Mouse (Mus musculus) left cerebral cortex, adult 2 months (tissue): ENCODE measurements around the gene Hs6st1. TPM values are rescaled to one million over a fixed set of nuclear protein-coding genes. Genes with fewer than 3 reads are reported as not detected.

Source experiments
- DNase-seq, 2 experiments: peaks; one replicate each; pipeline ENCODE4 v3.0.0; 2021 to 2022; ENCODE audit warnings: low spot score in 2 of 2, mixed read lengths in 1 of 2; ENCODE audit errors: extremely low spot score in 1 of 2
- H3K27ac ChIP-seq: fragments of 200-600 bp; 2 replicates; pipeline ENCODE4 v1.8.1; 2022
- H3K4me3 ChIP-seq: fragments of 200-600 bp; 2 replicates; pipeline ENCODE4 v1.8.1; 2022
- CTCF ChIP-seq: fragments of 200-600 bp; IDR thresholded peaks from 2 replicates; pipeline ENCODE4 v1.8.1; 2022; ENCODE audit warnings: antibody characterized with exemption, mild to moderate bottlenecking, moderate library complexity
- intact Hi-C: fragments of 180-260 bp; cut with DNase I; formaldehyde crosslinking; loops from one replicate; pipeline ENCODE4 v1.15.1; 2025
- total RNA-seq, 2 experiments: library from RNA; stranded (reverse); gene quantifications; 2 replicates each; pipeline ENCODE4 v1.2.3; 2021

The Hs6st1 gene
- total RNA-seq, 2 experiments from 2014 or later = 52.8 to 56.1 TPM

DNA sequence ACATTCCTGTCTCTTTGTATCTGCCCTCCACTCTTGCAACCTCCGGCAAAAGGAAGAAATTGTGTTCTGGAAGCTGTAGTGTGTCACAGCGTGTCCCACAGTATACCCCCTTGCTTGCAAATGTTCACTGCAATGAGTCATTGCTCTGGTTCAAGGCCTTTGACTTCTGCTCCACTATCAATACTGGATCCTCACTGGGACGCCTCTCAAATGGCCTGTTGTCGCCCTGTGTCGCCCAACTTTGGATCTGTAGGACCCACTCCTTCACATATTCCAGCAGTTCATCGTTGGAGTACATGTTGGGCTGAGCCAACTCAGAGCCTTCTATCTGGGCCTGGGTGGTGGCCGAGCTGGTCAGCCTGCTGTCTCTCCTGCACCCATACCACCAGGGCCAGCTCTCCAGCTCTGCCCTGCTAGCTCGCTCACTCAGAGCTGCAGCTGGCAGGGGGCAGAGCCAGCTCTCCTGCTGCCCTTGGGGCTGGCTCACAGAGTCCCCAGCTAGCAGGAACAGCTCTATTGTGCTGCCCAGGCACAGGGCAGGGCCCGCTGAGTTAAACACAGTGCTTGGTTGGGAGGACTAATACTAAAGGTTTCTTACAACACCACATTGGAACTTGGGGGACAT, 50.0 kb downstream of the Hs6st1 start:
- Histone ChIP-seq H3K27ac (no peak overlapping the region), H3K4me3 (no peak overlapping the region)
- DNase-seq = no peak
- intact Hi-C loops = no loop called here
- TF ChIP-seq CTCF = no peak

DNA sequence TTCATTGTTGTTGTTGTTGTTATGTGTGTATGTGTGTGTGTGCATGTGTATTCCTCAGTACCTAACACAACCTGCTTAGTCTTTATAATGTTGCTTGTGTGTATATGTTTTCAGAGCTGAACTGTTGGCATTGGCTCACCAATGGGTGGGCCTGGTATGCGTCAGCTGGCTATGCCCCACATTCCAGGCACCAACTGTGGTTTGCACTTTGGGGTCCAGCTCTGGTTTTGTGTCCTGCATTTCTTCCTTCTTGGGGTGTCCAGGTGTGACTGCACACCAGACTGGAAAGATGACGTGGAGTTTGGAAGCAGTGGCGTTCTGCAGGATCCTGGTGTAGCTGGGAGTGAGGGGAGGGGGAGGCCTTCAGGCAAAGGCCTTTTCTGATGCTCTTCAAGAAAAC, 50.8 kb downstream of the Hs6st1 start:
- intact Hi-C loops = no loop called here
- DNase-seq = no peak
- Histone ChIP-seq H3K27ac (no peak overlapping the region), H3K4me3 (no peak overlapping the region)
- no peak for TF ChIP-seq CTCF

DNA sequence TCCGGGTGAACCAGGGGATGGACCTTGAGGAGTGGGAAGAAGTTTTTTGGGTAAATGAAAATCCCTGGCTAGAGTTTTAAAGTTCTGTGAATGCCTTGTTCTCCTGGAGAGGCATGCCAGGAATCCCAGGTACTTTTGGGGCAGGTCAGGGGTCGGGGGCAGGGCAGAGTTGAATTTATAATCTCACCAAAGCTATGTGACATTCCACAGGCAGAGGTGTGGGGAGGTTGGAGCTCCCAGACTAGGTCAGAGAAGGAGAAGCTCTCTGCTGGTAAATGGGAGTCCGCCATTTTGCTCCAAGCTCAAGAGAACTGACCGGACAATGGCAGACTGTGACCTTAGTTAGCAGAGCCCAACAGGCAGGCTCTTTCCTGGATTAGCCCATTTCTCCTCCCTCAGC, 51.2 kb downstream of the Hs6st1 start:
- TF ChIP-seq CTCF = no peak
- DNase-seq = no peak
- intact Hi-C loops = no loop called here
- Histone ChIP-seq H3K4me3 (no peak overlapping the region), H3K27ac (no peak overlapping the region)

DNA sequence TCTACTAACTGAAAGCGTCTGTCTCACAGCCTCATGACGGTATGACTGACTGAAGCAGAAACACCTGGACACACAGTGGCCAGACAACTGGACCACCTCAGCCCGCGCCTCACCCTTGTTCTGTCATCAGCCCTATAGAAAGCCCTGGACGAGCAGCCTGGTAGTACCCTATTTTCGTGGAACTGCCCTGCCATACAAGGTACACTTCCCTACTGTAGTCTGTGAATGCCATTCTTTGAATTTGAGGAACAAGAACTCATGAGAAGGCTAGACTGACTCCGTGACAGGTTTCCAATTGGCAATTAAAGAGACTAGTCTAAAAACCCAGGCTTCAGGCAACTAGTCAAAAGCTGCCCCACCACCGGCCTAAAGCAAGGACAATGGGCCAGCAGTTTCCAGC, 53.0 kb downstream of the Hs6st1 start:
- no peak for TF ChIP-seq CTCF
- intact Hi-C loops = no loop called here

DNA sequence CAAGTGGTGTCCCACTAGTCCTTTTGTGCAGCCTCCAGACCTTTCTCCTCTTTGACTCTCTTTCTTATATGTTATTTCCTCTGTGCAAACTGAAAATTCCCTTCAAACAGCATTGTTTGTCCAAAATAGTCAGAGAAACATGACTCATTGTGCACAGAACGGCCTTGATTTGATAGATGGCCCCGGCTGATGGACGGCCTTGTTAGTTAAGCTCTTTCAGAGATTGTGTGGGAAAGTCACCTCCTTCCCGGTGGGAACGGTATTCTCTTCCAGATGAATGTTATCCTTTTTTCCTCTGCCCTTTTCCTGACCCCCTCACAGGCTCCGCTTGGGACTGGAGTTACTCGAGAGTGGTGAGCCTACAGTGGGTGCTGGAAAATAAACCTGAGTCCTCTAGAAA, 56.9 kb downstream of the Hs6st1 start:
- no peak overlapping the region for H3K27ac ChIP-seq
- no peak for TF ChIP-seq CTCF

More for the DNA sequence above, 53.0 kb downstream of the Hs6st1 start:
- no peak for DNase-seq
- no peak overlapping the region for H3K27ac ChIP-seq
- no peak overlapping the region for H3K4me3 ChIP-seq

GRCm38 (mm10) chr1:36129126-36129525, 60.9 kb downstream of the Hs6st1 start:
- Histone ChIP-seq H3K27ac (no peak overlapping the region), H3K4me3 (no peak overlapping the region)
- TF ChIP-seq CTCF = no peak
- DNase-seq = no peak
- intact Hi-C loops = no loop called here

More for the DNA sequence above, 56.9 kb downstream of the Hs6st1 start:
- no peak overlapping the region for H3K4me3 ChIP-seq
- no peak for DNase-seq
- intact Hi-C loops = no loop called here

- intact Hi-C loops = loop anchor here (5.0 to 10.0 kb wide), 5 partner anchors 405 to 1238 kb away; no protein-coding TSS in a partner anchor
- Histone ChIP-seq H3K27ac (no peak overlapping the region), H3K4me3 (no peak overlapping the region)
- no peak for TF ChIP-seq CTCF
- no peak for DNase-seq
Measured at GRCm38 (mm10) chr1:36129881-36130280, 61.7 kb downstream of the Hs6st1 start.

- Histone ChIP-seq H3K4me3 (no peak overlapping the region), H3K27ac (no peak overlapping the region)
- no peak for TF ChIP-seq CTCF
- intact Hi-C loops = loop anchor here (5.0 to 10.0 kb wide), 5 partner anchors 406 to 1238 kb away; no protein-coding TSS in a partner anchor
- no peak for DNase-seq
Measured at GRCm38 (mm10) chr1:36130307-36131035, 62.3 kb downstream of the Hs6st1 start.

- intact Hi-C loops = loop anchor here (5.0 to 10.0 kb wide), 5 partner anchors 406 to 1239 kb away; no protein-coding TSS in a partner anchor
- no peak for TF ChIP-seq CTCF
- DNase-seq = no peak
Measured at GRCm38 (mm10) chr1:36131154-36131553, 63.0 kb downstream of the Hs6st1 start.

DNA sequence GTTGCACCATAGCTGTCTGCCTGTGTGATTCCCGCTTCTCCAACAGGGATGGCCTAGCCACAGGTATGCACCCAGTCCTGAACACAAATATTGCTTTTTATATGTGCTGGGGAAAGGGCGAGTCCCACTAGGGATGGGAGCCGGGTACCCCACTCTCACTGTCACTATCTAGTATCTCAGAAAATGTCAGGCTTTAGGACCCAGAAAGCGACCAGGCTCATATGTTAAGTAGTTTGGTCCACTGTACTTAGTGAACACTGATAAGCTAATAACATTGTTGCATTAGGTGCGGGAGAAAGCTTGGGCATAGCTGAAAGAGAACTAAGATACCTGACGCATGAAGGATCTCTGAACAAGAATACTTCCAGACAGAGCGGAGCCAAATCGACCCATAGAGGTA, 63.6 kb downstream of the Hs6st1 start:
- TF ChIP-seq CTCF = no peak
- H3K27ac ChIP-seq = no peak overlapping the region
- intact Hi-C loops = loop anchor here (5.0 to 10.0 kb wide), 5 partner anchors 407 to 1239 kb away; no protein-coding TSS in a partner anchor
- H3K4me3 ChIP-seq = no peak overlapping the region
- no peak for DNase-seq

More at GRCm38 (mm10) chr1:36131154-36131553, 63.0 kb downstream of the Hs6st1 start:
- Histone ChIP-seq H3K27ac (no peak overlapping the region), H3K4me3 (no peak overlapping the region)

GRCm38 (mm10) chr1:36132211-36132610, 64.0 kb downstream of the Hs6st1 start:
- no peak for TF ChIP-seq CTCF
- DNase-seq = no peak
- intact Hi-C loops = loop anchor here (5.0 to 10.0 kb wide), 5 partner anchors 407 to 1240 kb away; no protein-coding TSS in a partner anchor
- Histone ChIP-seq H3K4me3 (no peak overlapping the region), H3K27ac (no peak overlapping the region)

DNA sequence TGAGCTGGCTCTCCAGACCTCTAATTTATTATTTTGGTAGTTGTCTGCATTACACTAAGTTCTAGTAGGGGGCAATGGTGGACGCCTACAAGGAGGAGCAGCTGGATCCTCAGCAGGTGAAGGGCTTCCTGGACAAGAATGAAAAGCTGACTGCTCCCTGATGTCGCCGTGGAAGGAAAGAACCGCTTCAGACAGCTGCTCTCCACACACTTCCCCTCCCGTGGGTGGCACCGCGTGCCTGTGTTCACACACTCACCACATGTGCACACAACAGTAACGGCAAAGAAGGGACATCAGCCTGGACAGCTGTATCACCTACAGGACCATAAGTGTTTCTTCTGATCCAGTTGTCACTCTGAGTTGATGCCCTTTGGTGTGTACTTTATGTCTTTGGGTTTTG, 64.8 kb downstream of the Hs6st1 start:
- DNase-seq = no peak
- no peak for TF ChIP-seq CTCF
- Histone ChIP-seq H3K4me3 (no peak overlapping the region), H3K27ac (no peak overlapping the region)
- intact Hi-C loops = loop anchor here (5.0 to 10.0 kb wide), 5 partner anchors 408 to 1241 kb away; no protein-coding TSS in a partner anchor
